Mouse (Mus musculus): ENCODE measurements at regions not wholly inside any gene's neighbourhood (a gene's known extent, or its start where the extent isn't known, plus 50 kb on each side); places are given as distances from the start of the nearest gene placed in this dataset.
"Not testable (repeated sequence)": the region's sequence is repeated elsewhere in the genome, so short reads cannot be mapped to it uniquely, and the experiment has no call there.

DNA sequence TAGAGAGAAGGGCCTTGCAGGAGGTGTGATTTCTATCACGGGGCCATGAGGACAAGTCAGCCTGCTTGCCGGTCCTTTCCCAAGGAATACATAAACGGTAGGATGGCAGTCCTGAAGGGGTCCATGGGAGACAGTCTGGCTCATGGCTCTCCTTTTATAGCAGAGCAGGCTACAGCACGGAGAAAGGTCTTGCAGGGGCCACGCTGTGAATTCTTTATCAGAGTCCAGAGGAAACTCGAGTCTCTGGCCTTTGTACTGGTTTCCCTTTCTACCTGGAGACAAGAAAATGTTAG, 1984.0 kb downstream of the 4930444P10Rik start:
- no peak for ATAC-seq (ENCODE audit: extremely low read depth, insufficient number of reproducible peaks, low FRiP score, low TSS enrichment)
- Histone ChIP-seq H3K4me3 (no peak overlapping the region), H3K4me1 (0 out of 2 replicates have a peak, but pooled peaks cover 3% of the 10 kb centered on the region), H3K4me2 (no peak overlapping the region), H3K9me3 (peaks cover 12% of the 10 kb centered on the region), H3K27ac (replicated peaks) (no peak overlapping the region), H3K9ac (no peak overlapping the region), H3K27me3 (replicated peaks) (no peaks in the 10 kb centered on the region), H3K36me3 (no peaks in the 10 kb centered on the region)
- WGBS = 21% methylated on average over 6 of the region's 6 CpGs

DNA sequence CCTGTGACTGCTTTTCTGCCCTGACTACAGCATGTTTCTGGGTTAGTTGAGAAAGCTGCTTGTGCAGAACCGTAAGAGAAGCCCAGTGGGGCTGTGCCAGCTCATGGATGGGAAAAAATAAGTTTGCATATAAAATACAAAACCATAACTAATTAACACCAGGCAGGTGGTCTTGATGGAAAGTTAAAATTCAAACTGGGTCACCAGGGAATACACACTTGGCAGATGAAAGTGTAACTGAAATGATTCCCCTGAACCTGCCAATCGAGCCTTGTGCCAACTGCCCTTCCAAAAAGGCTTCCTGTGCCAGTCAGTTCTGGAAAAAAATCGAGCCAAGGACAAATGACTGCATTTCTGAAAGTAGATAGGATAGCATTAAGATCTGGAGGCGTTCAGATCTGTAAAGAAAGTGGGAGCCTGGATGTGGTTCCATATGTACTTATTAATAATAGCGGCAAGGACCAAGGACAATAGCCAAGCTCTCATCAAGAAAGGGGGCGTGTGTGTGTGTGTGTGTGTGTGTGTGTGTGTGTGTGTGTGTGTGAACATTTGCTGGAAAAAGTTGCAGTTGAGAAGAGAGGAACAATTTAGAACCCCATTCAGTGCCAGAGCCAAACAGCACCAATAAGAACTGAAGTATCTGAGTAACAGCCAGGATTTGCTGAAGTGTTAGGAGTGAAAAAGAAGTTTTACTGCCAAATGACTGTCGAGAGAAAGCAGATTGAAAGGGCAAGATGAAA, 1984.5 kb downstream of the 4930444P10Rik start:
- Histone ChIP-seq H3K4me3 (no peak overlapping the region), H3K27ac (replicated peaks) (no peak overlapping the region), H3K4me2 (no peak overlapping the region), H3K4me1 (0 out of 2 replicates have a peak, but pooled peaks cover 3% of the 10 kb centered on the region), H3K36me3 (no peaks in the 10 kb centered on the region), H3K27me3 (replicated peaks) (no peaks in the 10 kb centered on the region), H3K9me3 (peaks cover 15% of the 10 kb centered on the region), H3K9ac (no peak overlapping the region)
- WGBS = 67% methylated on average over 7 of the region's 7 CpGs
- ATAC-seq (ENCODE audit: extremely low read depth, insufficient number of reproducible peaks, low FRiP score, low TSS enrichment) = no peak

DNA sequence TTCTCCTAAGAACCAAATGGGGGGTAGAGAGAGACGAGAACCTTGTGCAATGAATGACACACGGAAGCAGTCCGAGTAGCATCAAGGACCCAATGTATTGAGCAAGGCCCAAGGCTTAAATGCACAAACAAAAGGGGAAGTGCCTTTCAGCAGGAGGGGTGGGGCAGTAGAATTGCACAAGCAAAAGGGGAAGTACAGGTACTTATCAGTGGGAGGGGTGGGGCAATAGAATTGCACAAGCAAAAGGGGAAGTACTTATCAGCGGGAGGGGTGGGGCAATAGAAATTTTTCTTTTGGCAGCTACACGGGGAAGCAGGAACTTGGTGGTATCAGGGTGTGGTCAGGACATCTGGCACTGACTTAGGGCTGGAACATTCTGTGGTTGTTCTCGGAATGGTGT, 1987.6 kb downstream of the 4930444P10Rik start:
- Histone ChIP-seq H3K4me1 (peaks cover 11% of the 10 kb centered on the region; the same call in 1 of the 2 replicates), H3K9me3 (peaks cover 18% of the 10 kb centered on the region)
- H3K4me3 ChIP-seq; H3K9ac ChIP-seq; ATAC-seq (ENCODE audit: extremely low read depth, insufficient number of reproducible peaks, low FRiP score, low TSS enrichment); H3K36me3 ChIP-seq; H3K27ac ChIP-seq (replicated peaks); H3K27me3 ChIP-seq (replicated peaks); H3K4me2 ChIP-seq: not testable (repeated sequence)
- WGBS = 76% methylated on average over 6 of the region's 6 CpGs

DNA sequence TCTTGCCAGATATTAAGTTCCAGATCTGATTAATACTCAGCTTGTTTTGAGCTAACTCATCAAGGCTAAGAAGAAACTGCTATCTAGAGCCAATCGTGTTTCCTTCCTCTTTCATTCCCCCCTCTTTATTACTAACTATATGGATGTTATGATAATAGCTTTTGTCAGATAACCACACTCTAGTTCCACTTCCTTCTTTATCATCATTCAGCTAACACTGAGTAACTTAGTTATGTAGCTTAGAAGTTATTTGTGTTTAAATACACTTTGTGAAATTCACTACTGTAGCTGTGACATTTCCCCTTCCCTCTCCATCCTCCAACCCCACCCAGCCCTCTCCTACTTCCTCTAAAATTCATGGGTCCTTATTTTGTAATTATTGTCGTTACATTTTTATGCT, 1988.6 kb downstream of the 4930444P10Rik start:
- Histone ChIP-seq H3K9me3 (peaks cover 18% of the 10 kb centered on the region), H3K36me3 (no peaks in the 10 kb centered on the region), H3K27me3 (replicated peaks) (no peaks in the 10 kb centered on the region), H3K4me1 (peaks cover 11% of the 10 kb centered on the region; the same call in 1 of the 2 replicates), H3K4me2 (no peak overlapping the region), H3K27ac (replicated peaks) (no peak overlapping the region), H3K4me3 (no peak overlapping the region), H3K9ac (no peak overlapping the region)
- no peak for ATAC-seq (ENCODE audit: extremely low read depth, insufficient number of reproducible peaks, low FRiP score, low TSS enrichment)
- WGBS = 71% methylated on average over 2 of the region's 2 CpGs

- no peaks in the 10 kb centered on the region for H3K27me3 ChIP-seq (replicated peaks)
- ATAC-seq (ENCODE audit: extremely low read depth, insufficient number of reproducible peaks, low FRiP score, low TSS enrichment) = no peak
- WGBS = 75% methylated on average over 5 of the region's 5 CpGs
Observed at GRCm38 (mm10) chr1:14099031-14099430, 1994.1 kb downstream of the 4930444P10Rik start.

DNA sequence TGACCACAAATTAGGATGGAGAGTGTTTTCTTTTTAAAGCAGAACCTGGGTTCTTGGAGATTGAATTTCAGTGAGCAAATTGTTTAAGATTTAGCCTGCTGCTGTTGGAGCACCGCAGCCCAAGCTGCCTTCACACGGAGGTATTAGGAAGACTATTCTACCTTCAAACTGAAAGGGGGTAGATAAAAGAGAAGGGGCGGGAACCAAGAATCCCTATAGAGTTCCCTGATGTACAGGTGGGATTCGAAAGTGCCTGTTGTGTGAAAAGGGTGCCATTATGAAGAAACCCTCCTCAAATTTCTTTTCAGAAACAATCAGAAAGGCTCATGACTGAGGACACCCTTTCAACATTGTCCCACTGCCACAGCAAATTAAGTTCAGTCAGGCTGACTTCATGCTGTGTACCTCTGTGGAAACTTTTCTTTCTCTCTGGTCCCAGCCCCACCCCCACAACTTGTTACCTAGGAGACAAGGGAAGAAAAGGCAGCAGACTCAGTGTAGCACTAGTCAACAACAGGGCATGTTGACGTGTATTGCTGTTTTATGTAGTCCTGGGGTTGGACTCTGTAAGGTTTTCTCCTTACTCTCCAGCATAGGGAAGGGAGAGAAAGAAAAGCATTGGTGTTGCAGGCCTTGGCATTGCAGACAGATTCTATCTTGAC, 1995.4 kb downstream of the 4930444P10Rik start:
- WGBS = 32% methylated on average over 5 of the region's 5 CpGs
- no peaks in the 10 kb centered on the region for H3K27me3 ChIP-seq (replicated peaks)
- H3K27ac ChIP-seq (replicated peaks) = no peak overlapping the region
- no peaks in the 10 kb centered on the region for H3K36me3 ChIP-seq
- H3K4me1 ChIP-seq = peaks cover 7% of the 10 kb centered on the region; the same call in 1 of the 2 replicates
- no peak for ATAC-seq (ENCODE audit: extremely low read depth, insufficient number of reproducible peaks, low FRiP score, low TSS enrichment)
- H3K9ac ChIP-seq = no peak overlapping the region
- H3K4me3 ChIP-seq = no peak overlapping the region
- no peaks in the 10 kb centered on the region for H3K9me3 ChIP-seq
- no peak overlapping the region for H3K4me2 ChIP-seq

More at GRCm38 (mm10) chr1:14099031-14099430, 1994.1 kb downstream of the 4930444P10Rik start:
- Histone ChIP-seq H3K4me3 (no peak overlapping the region), H3K9ac (no peak overlapping the region), H3K4me2 (no peak overlapping the region), H3K4me1 (peaks cover 7% of the 10 kb centered on the region; the same call in 1 of the 2 replicates), H3K9me3 (peaks cover 5% of the 10 kb centered on the region; the same call in 1 of the 2 replicates), H3K36me3 (no peaks in the 10 kb centered on the region), H3K27ac (replicated peaks) (no peak overlapping the region)

DNA sequence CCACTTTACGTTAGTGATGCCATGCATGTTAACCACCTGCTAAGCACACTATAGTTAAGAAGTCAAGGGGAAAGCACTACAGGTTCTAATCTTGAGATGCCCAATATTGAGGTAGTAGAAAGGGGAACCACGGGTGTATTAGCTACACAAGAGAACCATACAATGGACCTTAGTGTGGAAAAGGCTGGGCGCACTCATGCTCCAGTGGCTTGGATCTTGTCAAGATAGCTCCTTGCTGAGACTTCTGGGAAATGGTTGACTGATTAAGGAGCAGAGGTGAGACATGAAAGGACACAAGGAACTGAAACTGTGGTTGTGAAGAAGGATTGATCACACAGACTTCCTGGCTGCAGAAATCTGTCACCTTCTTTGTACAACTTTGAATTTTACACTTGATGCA, 2028.3 kb downstream of the 4930444P10Rik start:
- no peak overlapping the region for H3K27ac ChIP-seq (replicated peaks)
- no peaks in the 10 kb centered on the region for H3K27me3 ChIP-seq (replicated peaks)
- no peak overlapping the region for H3K4me2 ChIP-seq
- H3K9ac ChIP-seq = no peak overlapping the region
- no peaks in the 10 kb centered on the region for H3K36me3 ChIP-seq
- 85% methylated on average over 3 of the region's 3 CpGs for WGBS
- no peak for ATAC-seq (ENCODE audit: extremely low read depth, insufficient number of reproducible peaks, low FRiP score, low TSS enrichment)
- no peak overlapping the region for H3K4me3 ChIP-seq
- H3K9me3 ChIP-seq = 0 out of 2 replicates have a peak, but pooled peaks cover 7% of the 10 kb centered on the region
- no peaks in the 10 kb centered on the region for H3K4me1 ChIP-seq

GRCm38 (mm10) chr1:14036163-14036562, 2057.0 kb downstream of the 4930444P10Rik start:
- no peaks in the 10 kb centered on the region for H3K27me3 ChIP-seq (replicated peaks)
- WGBS = 40% methylated on average over 2 of the region's 2 CpGs
- no peak overlapping the region for H3K4me2 ChIP-seq
- H3K9ac ChIP-seq = no peak overlapping the region
- no peak for ATAC-seq (ENCODE audit: extremely low read depth, insufficient number of reproducible peaks, low FRiP score, low TSS enrichment)
- H3K27ac ChIP-seq (replicated peaks) = no peak overlapping the region
- H3K36me3 ChIP-seq = no peaks in the 10 kb centered on the region
- no peaks in the 10 kb centered on the region for H3K9me3 ChIP-seq
- H3K4me1 ChIP-seq = no peaks in the 10 kb centered on the region
- H3K4me3 ChIP-seq = no peak overlapping the region

GRCm38 (mm10) chr1:14011484-14011883, 2081.6 kb downstream of the 4930444P10Rik start:
- Histone ChIP-seq H3K27ac (replicated peaks) (no peak overlapping the region), H3K4me1 (no peaks in the 10 kb centered on the region), H3K4me2 (no peak overlapping the region), H3K36me3 (no peaks in the 10 kb centered on the region), H3K27me3 (replicated peaks) (no peaks in the 10 kb centered on the region), H3K4me3 (no peak overlapping the region), H3K9ac (no peak overlapping the region), H3K9me3 (no peaks in the 10 kb centered on the region)
- 77% methylated on average over 9 of the region's 9 CpGs for WGBS
- ATAC-seq (ENCODE audit: extremely low read depth, insufficient number of reproducible peaks, low FRiP score, low TSS enrichment) = no peak

DNA sequence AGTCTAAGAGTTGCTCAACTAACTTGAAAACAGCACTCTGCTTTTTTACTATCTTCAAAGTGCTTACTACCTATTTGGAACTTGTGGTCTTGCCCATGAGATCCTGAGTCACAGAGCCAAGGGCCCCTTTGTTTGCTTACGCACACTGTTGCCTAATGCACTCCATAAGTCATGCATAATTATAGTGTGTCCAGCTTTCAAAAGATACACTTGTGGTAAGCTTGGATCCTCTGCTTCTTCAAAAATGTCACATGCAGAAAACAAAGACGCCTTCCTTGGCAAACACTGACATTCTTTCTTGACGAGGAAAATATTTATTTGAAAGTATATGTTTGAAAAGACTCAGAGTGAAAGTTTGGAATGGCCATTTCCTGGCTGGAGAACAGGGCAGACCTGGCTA, 2082.3 kb downstream of the 4930444P10Rik start:
- no peak overlapping the region for H3K27ac ChIP-seq (replicated peaks)

DNA sequence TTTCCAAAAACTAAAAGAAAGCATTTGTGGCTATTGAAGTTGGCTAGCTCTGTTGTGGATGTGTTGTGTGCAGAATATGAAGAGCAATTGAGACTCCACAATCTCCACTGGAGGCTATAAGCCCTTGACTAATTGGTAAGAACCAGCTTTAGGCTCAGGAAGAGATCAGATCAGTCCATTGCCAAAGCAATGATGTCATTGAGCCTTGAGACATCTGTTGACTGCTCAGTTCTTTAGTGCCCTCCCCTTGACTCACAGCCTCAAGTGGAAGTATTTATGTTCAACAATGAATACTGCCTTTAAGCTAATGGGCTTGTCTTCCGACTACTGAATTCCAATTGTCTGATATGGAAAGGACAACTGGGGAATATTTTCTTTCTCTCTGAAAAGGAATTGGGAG, 2090.6 kb downstream of the 4930444P10Rik start:
- no peak overlapping the region for H3K27ac ChIP-seq (replicated peaks)
- ATAC-seq (ENCODE audit: extremely low read depth, insufficient number of reproducible peaks, low FRiP score, low TSS enrichment) = no peak
- no peak overlapping the region for H3K4me2 ChIP-seq
- no peaks in the 10 kb centered on the region for H3K4me1 ChIP-seq
- H3K36me3 ChIP-seq = no peaks in the 10 kb centered on the region
- 56% methylated on average over 1 of the region's 1 CpGs for WGBS
- H3K4me3 ChIP-seq = no peak overlapping the region
- H3K27me3 ChIP-seq (replicated peaks) = no peaks in the 10 kb centered on the region
- H3K9ac ChIP-seq = no peak overlapping the region
- no peaks in the 10 kb centered on the region for H3K9me3 ChIP-seq

More for the DNA sequence above, 2082.3 kb downstream of the 4930444P10Rik start:
- Histone ChIP-seq H3K27me3 (replicated peaks) (no peaks in the 10 kb centered on the region), H3K4me3 (no peak overlapping the region), H3K4me2 (no peak overlapping the region), H3K9ac (no peak overlapping the region), H3K9me3 (no peaks in the 10 kb centered on the region), H3K4me1 (no peaks in the 10 kb centered on the region), H3K36me3 (no peaks in the 10 kb centered on the region)
- 63% methylated on average over 3 of the region's 3 CpGs for WGBS
- ATAC-seq (ENCODE audit: extremely low read depth, insufficient number of reproducible peaks, low FRiP score, low TSS enrichment) = no peak

GRCm38 (mm10) chr1:14001431-14001830, 2091.7 kb downstream of the 4930444P10Rik start:
- H3K9ac ChIP-seq = no peak overlapping the region
- no peaks in the 10 kb centered on the region for H3K27me3 ChIP-seq (replicated peaks)
- no peak for ATAC-seq (ENCODE audit: extremely low read depth, insufficient number of reproducible peaks, low FRiP score, low TSS enrichment)
- no peak overlapping the region for H3K4me2 ChIP-seq
- WGBS = 42% methylated on average over 3 of the region's 3 CpGs
- H3K9me3 ChIP-seq = no peaks in the 10 kb centered on the region
- H3K27ac ChIP-seq (replicated peaks) = no peak overlapping the region
- no peaks in the 10 kb centered on the region for H3K36me3 ChIP-seq
- no peak overlapping the region for H3K4me3 ChIP-seq
- no peaks in the 10 kb centered on the region for H3K4me1 ChIP-seq

Measured in heart, embryonic 13.5 days (tissue).